Mouse (Mus musculus) layer of hippocampus, postnatal 36 days (tissue): Measurements from ENCODE around the gene Gja10. TPM values are rescaled to one million over a fixed set of nuclear protein-coding genes. Genes with fewer than 3 reads are reported as not detected.

Source experiments
- DNase-seq, 2 experiments: peaks; one replicate each; pipeline ENCODE4 v3.0.0; 2022
- total RNA-seq, 2 experiments: library from RNA; stranded (reverse); gene quantifications; 2 replicates each; pipeline ENCODE4 v1.2.3; 2021

Gene Gja10
- total RNA-seq, 2 experiments from 2014 or later: not detected

DNA sequence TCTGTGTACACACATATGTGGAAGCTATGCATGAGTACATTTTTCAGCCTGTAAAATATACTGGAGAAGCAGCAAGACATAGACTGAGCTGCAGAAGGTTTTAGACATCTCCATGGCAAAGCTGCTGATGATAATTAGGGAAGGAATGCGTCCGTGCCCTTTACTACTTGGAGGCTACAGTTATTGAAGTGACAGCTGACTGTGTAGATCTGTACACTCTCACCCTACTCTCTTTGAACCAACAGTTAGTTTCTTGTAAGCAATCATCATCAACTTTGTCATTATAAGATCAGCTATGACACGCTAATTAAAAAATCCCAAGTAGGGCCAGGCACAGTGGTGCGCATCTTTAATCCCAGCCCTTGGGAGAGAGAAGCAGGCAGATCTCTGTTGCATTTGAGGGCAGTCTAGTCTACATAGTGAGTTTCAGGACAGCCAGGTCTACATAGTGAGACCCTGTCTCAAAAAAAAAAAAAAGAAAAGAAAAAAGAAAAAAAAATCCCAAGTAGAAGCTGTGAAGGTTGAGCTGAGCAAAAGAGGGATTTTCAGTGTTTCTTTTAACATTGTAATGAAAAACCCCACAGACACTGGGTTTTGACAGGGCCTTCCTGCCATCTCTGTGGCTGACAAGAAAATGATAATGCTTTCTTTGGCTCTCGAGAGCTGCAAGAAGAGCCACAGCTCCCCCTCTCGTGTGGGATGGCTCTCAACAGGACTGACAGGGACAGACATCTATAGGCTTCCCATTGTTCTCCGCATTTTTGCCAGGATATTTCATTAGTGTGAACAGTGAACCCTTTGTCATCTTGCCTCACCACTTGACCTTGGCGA lies 41.6 kb downstream of the Gja10 start:
- no peak for DNase-seq

- DNase-seq: no peak
These were observed 42.3 kb downstream of the Gja10 start for GRCm38 (mm10) chr4:32560246-32560645.

- DNase-seq: no peak
These were observed 47.1 kb downstream of the Gja10 start for GRCm38 (mm10) chr4:32555506-32555905.

- DNase-seq: no peak
These were observed 51.2 kb downstream of the Gja10 start for GRCm38 (mm10) chr4:32551337-32551736.

GRCm38 (mm10) chr4:32549150-32549549 lies 53.4 kb downstream of the Gja10 start:
- no peak for DNase-seq

Other genes starting within 250 kb of the Gja10 start
- gene Casp8ap2, start 12.7 kb upstream of the Gja10 start, total RNA-seq: 10 to 100 TPM; 11.8 to 11.9 TPM
- gene Mdn1, start 54.4 kb upstream of the Gja10 start, total RNA-seq: 10 to 100 TPM; 37.9 to 41.0 TPM
- gene Lyrm2, start 197.5 kb upstream of the Gja10 start, total RNA-seq: 10 to 100 TPM; 36.2 to 37.0 TPM